Mouse (Mus musculus) adipose tissue, adult 10 weeks (tissue): ENCODE results near the gene Bcl2a1d. TPM values are rescaled to one million over a fixed set of nuclear protein-coding genes. Genes with fewer than 3 reads are reported as not detected.

Source experiments
- polyA plus RNA-seq: library from polyadenylated mRNA; stranded (reverse); fragments of 350-450 nt; fragmentation: Illumina TruSeq; extraction: RNeasy Lipid Tissue Mini Kit (QIAGEN cat#74804); gene quantifications from one replicate; pipeline ENCODE4 v1.2.3, GENCODE M21; 2014; ENCODE audit warnings: low read depth, low replicate concordance

The Bcl2a1d gene
- polyA plus RNA-seq = 13.7 TPM

DNA sequence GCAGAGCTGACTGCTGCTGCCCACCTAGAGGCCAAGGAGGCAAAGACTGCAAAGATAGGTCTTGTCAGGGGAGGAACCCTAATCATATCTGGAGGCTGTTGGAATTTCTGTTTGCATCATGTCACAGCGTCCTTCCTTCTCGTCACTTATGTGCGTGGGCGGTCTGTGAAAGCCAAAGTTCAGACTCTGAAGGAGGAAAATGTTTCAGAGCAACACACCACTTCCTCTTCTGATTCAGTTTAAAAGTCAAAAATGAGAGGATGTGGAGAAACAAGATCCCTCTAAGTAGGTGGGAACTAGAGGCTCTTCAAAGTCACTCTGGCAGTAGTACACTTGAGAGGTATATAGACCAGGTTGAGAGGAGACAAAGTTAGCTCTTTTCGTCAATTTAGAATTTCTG, at the start of gene Bcl2a1d:
Gene Bcl2a1d, minus strand, starts transcription at position 187 of the 400 bp plus-strand sequence.

DNA sequence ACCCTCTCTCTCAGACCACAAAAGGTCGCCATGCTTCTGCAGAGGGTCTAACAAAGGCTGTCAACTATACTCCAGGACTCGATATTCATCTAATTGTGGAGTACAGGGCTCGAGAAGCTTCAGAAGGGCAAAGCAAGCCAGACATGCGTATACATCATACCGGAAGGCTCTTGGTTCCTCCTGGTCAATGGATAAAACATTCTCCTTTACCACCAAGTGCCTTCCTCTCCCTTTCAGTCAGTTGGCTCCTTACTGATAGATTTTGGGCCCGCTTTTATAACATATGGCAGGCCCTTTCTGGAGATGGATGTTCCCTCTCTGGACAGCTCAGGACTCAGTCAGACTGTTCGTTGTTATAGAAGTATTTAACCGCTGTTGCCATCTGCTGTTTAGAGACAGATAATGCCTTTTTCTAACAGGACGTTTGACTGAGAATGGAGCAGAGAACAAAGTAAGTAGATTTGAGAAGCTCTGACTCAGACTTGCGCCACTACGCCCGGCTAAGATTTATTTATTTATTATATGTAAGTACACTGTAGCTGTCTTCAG, 11.7 kb downstream of the Bcl2a1d start, which contains the start of gene Mthfsl:
Gene Mthfsl, minus strand, starts transcription at position 308 of the 549 bp plus-strand sequence.

Other genes with a start within 250 kb of the Bcl2a1d start
- 67.4 TPM for gene Syncrip, start 249.3 kb downstream of the Bcl2a1d start, polyA plus RNA-seq
- 12.0 TPM for gene Zfp949, start 183.9 kb downstream of the Bcl2a1d start, polyA plus RNA-seq
- gene Trim43a, start 151.0 kb downstream of the Bcl2a1d start, polyA plus RNA-seq = not detected
- 35.5 TPM for gene Mthfsl, start 11.6 kb downstream of the Bcl2a1d start, polyA plus RNA-seq
- not detected for gene Trim43c, start 107.2 kb upstream of the Bcl2a1d start, polyA plus RNA-seq
- 2.0 TPM for gene Bcl2a1a, start 225.0 kb upstream of the Bcl2a1d start, polyA plus RNA-seq